Mouse (Mus musculus): Measurements from ENCODE around the gene Tcea2. TPM values are rescaled to one million over a fixed set of nuclear protein-coding genes. Genes with fewer than 3 reads are reported as not detected.

Gene Tcea2
- 20.5 and 21.8 TPM in 2 replicates for polyA plus RNA-seq (2014; fragmentation: Nextera tagmentation; extraction: Ambion mirVana)

DNA sequence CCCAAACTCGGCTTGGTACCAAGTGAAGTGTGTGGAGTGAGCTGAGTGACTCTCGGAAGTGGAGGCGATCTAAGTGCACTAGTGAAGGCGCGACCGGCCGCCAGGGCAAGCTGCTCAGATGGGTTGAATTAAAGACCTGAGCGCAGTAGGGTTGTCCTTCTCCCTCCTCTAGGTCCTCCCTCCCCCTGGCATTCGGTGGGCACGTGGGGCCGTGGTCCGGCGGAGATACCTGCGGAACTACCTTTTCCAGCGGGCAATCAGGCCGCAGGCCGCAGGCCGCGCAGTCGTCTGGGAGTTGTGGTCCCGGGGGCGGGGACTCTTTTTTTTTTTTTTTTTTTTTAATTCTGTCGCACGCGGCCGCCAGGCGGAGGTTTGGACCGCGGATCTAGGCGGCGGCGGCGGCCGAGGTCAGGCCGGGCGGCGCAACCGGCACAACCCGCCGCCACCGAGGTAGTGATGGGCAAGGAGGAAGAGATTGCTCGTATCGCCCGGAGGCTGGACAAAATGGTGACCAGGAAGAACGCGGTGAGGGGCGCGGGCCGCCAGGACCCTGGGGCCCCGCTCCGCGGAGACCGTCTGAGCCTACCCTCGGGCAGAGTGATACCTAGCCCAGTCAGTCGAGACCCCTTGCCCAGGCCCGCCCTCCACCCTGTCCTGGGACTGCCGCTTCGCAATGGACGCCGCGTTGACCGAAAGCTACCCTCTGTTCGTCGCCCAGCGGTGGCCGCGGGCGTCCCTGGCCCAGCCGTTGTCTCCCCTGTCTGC, at the start of gene Tcea2:
TSS of gene Tcea2 (plus strand) at position 360 of the 765 bp plus-strand sequence.
- ATAC-seq (ENCODE audit: insufficient number of reproducible peaks, insufficient read depth, low FRiP score, low read depth) = peak; percentile 9

DNA sequence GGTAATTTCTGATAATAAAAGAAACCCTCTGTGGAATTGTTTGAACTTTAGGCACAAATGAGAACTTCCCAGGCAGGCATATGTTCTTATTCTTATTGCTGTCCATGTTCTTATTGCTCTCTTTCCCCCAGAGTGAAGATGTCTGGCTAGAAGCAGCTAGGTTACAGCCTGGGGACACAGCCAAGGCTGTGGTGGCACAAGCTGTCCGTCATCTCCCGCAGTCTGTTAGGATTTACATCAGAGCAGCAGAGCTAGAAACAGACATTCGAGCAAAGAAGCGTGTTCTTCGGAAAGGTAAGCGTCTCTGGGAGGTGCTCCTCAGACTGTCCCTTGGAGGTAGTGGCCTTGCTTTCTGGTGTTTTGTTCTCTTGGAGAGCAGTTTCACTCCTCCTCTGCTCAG, 47.5 kb upstream of the Tcea2 start:
- Histone ChIP-seq H3K9me3 (ENCODE audit: control insufficient read depth, low read length) (no peaks in the 10 kb centered on the region), H3K9ac (ENCODE audit: low read length) (no peak overlapping the region), H3K4me1 (ENCODE audit: control insufficient read depth in 2 of 2, insufficient read depth in 2 of 2, low read length in 2 of 2) (no peaks in the 10 kb centered on the region), H3K4me2 (ENCODE audit: low read length) (no peak overlapping the region), H3K36me3 (ENCODE audit: control insufficient read depth, insufficient read depth, low read length) (peaks cover 81% of the 10 kb centered on the region), H3K27me3 (ENCODE audit: control insufficient read depth, insufficient read depth, low read length) (no peaks in the 10 kb centered on the region), H3K4me3 (ENCODE audit: control insufficient read depth in 1 of 2, insufficient read depth in 1 of 2, low read depth in 1 of 2, low read length in 2 of 2) (no peak overlapping the region), H3K27ac (replicated peaks in 1 of 2; ENCODE audit: control insufficient read depth in 1 of 2, insufficient read depth in 1 of 2, low read depth in 2 of 2, low read length in 2 of 2) (no peak overlapping the region)
- 94% methylated on average over 6 of the region's 6 CpGs for WGBS
- no peak for ATAC-seq (ENCODE audit: insufficient number of reproducible peaks, insufficient read depth, low FRiP score, low read depth)

More for the DNA sequence above, at the start of gene Tcea2:
- under 1% methylated on average over 55 of the region's 69 CpGs for WGBS
- Histone ChIP-seq H3K4me1 (ENCODE audit: control insufficient read depth in 2 of 2, insufficient read depth in 2 of 2, low read length in 2 of 2) (peaks cover 17 to 18% of the 10 kb centered on the region in 2 experiments), H3K27ac (replicated peaks in 1 of 2; ENCODE audit: control insufficient read depth in 1 of 2, insufficient read depth in 1 of 2, low read depth in 2 of 2, low read length in 2 of 2) (peak within 1 kb of the TSS; percentile 17 to 65; a peak in 3 of 4 replicates), H3K27me3 (ENCODE audit: control insufficient read depth, insufficient read depth, low read length) (no peaks in the 10 kb centered on the region), H3K9ac (ENCODE audit: low read length) (peak within 1 kb of the TSS; percentile 90), H3K4me3 (ENCODE audit: control insufficient read depth in 1 of 2, insufficient read depth in 1 of 2, low read depth in 1 of 2, low read length in 2 of 2) (peak within 1 kb of the TSS; percentile 69 to 71), H3K36me3 (ENCODE audit: control insufficient read depth, insufficient read depth, low read length) (no peaks in the 10 kb centered on the region), H3K9me3 (ENCODE audit: control insufficient read depth, low read length) (no peaks in the 10 kb centered on the region), H3K4me2 (ENCODE audit: low read length) (peak within 1 kb of the TSS; percentile 83)

DNA sequence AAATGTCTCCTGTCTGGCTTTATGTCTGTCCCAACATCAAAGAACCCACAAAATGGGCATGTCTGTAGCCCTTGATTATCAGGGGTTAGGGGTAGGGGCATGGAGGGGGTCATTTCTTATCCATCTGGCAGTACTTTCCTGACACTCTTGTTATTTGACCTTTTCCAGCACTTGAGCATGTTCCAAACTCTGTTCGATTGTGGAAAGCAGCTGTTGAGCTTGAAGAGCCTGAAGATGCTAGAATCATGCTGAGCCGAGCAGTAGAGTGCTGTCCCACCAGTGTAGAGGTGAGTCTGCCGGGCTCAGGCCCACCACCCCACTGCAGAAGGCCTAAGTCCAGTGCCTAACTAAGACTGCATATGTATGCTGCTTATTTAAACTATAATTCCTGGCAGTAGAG, 44.2 kb upstream of the Tcea2 start:
- H3K4me2 ChIP-seq (ENCODE audit: low read length) = no peak overlapping the region
- H3K9ac ChIP-seq (ENCODE audit: low read length) = no peak overlapping the region
- WGBS = 90% methylated on average over 3 of the region's 3 CpGs
- no peaks in the 10 kb centered on the region for H3K27me3 ChIP-seq (ENCODE audit: control insufficient read depth, insufficient read depth, low read length)
- H3K4me3 ChIP-seq (ENCODE audit: control insufficient read depth in 1 of 2, insufficient read depth in 1 of 2, low read depth in 1 of 2, low read length in 2 of 2) = no peak overlapping the region
- peaks cover 90% of the 10 kb centered on the region for H3K36me3 ChIP-seq (ENCODE audit: control insufficient read depth, insufficient read depth, low read length)
- no peaks in the 10 kb centered on the region for H3K4me1 ChIP-seq (ENCODE audit: control insufficient read depth in 2 of 2, insufficient read depth in 2 of 2, low read length in 2 of 2)
- H3K9me3 ChIP-seq (ENCODE audit: control insufficient read depth, low read length) = no peaks in the 10 kb centered on the region
- no peak for ATAC-seq (ENCODE audit: insufficient number of reproducible peaks, insufficient read depth, low FRiP score, low read depth)
- H3K27ac ChIP-seq (replicated peaks in 1 of 2; ENCODE audit: control insufficient read depth in 1 of 2, insufficient read depth in 1 of 2, low read depth in 2 of 2, low read length in 2 of 2) = no peak overlapping the region

DNA sequence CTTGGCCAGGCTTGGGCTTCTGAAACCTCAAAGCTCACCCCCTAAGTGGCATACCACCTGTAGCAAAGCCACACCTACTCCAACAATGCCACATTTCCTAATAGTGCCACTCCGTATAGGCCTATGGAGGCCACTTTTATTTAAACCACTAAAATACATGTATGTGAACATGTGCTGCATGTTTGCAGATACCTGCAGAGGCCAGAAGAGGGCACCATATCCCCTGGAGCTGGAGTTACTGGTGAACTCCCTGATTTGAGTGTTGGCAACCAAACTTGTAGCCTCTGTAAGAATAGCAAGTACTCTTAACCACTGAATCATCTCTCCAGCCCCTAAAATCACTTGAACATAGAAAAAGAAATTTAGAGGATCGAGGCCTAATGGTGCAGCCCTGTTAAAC, 35.7 kb upstream of the Tcea2 start:
- ATAC-seq (ENCODE audit: insufficient number of reproducible peaks, insufficient read depth, low FRiP score, low read depth) = no peak

DNA sequence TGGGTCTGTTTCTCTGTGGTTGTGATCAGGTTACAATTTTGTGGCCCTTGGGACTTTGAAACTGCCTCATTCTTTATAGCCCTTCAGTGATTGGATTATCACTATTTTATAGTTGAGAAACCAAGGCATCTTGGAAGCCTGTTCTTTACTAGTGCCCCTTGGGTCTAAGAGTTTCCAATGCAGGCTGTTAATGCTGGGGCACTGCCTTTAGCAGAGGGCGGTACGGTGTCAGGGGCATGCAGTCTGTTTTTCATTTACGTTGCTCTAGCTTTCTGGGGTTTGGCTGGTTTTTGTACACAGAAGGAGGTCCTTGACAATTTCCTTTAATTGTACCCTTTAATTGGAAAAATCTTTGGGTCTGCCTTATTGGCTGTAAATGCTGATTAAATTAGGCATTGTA, 34.4 kb upstream of the Tcea2 start:
- ATAC-seq (ENCODE audit: insufficient number of reproducible peaks, insufficient read depth, low FRiP score, low read depth) = no peak
- WGBS = 95% methylated on average over 3 of the region's 3 CpGs
- Histone ChIP-seq H3K9ac (ENCODE audit: low read length) (no peak overlapping the region), H3K27me3 (ENCODE audit: control insufficient read depth, insufficient read depth, low read length) (no peaks in the 10 kb centered on the region), H3K4me1 (ENCODE audit: control insufficient read depth in 2 of 2, insufficient read depth in 2 of 2, low read length in 2 of 2) (no peaks in the 10 kb centered on the region), H3K27ac (replicated peaks in 1 of 2; ENCODE audit: control insufficient read depth in 1 of 2, insufficient read depth in 1 of 2, low read depth in 2 of 2, low read length in 2 of 2) (no peak overlapping the region), H3K4me2 (ENCODE audit: low read length) (no peak overlapping the region), H3K4me3 (ENCODE audit: control insufficient read depth in 1 of 2, insufficient read depth in 1 of 2, low read depth in 1 of 2, low read length in 2 of 2) (no peak overlapping the region), H3K36me3 (ENCODE audit: control insufficient read depth, insufficient read depth, low read length) (peaks cover 100% of the 10 kb centered on the region), H3K9me3 (ENCODE audit: control insufficient read depth, low read length) (no peaks in the 10 kb centered on the region)

More for the DNA sequence above, 35.7 kb upstream of the Tcea2 start:
- WGBS = 92% methylated on average over 2 of the region's 2 CpGs
- H3K4me3 ChIP-seq (ENCODE audit: control insufficient read depth in 1 of 2, insufficient read depth in 1 of 2, low read depth in 1 of 2, low read length in 2 of 2) = no peak overlapping the region
- peaks cover 100% of the 10 kb centered on the region for H3K36me3 ChIP-seq (ENCODE audit: control insufficient read depth, insufficient read depth, low read length)
- no peak overlapping the region for H3K4me2 ChIP-seq (ENCODE audit: low read length)
- H3K27ac ChIP-seq (replicated peaks in 1 of 2; ENCODE audit: control insufficient read depth in 1 of 2, insufficient read depth in 1 of 2, low read depth in 2 of 2, low read length in 2 of 2) = no peak overlapping the region
- H3K9me3 ChIP-seq (ENCODE audit: control insufficient read depth, low read length) = no peaks in the 10 kb centered on the region
- no peaks in the 10 kb centered on the region for H3K27me3 ChIP-seq (ENCODE audit: control insufficient read depth, insufficient read depth, low read length)
- no peak overlapping the region for H3K9ac ChIP-seq (ENCODE audit: low read length)
- H3K4me1 ChIP-seq (ENCODE audit: control insufficient read depth in 2 of 2, insufficient read depth in 2 of 2, low read length in 2 of 2) = no peaks in the 10 kb centered on the region

DNA sequence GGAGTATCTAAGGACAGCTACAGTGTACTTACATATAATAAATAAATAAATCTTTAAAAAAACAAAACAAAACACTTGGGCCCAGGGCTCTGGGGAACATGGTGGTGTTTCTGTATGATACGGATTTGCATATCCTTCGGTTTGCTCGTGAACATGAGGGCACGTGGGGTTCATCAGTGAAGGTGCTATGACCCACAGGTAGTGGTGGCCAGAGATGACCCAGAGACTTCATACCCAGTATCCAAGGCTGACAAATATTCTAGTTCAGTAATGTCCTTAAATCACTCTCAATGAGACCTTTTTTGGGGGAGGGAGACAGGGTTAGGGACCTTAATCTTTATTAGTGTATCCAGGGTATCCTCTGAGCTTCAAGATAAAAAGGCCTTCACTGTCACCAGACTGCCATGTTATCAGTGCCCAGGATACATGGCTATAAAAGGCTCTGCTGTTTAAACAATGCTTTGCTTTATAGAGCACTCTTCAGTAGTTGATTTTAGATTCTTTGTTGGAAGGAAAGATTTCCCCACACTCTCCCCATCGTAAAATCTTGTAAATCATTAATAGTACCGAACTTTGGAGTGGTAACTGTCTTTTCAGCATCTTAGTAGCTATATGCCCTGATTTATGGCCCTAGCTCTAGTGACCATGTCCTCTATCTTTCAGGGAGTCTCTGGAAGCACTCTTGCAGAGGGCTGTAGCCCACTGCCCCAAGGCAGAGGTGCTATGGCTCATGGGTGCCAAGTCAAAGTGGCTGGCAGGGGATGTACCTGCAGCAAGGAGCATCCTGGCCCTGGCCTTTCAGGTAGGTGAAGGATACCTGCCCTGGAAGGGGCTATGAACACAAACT, 33.3 kb upstream of the Tcea2 start:
- H3K27me3 ChIP-seq (ENCODE audit: control insufficient read depth, insufficient read depth, low read length) = no peaks in the 10 kb centered on the region
- no peaks in the 10 kb centered on the region for H3K4me1 ChIP-seq (ENCODE audit: control insufficient read depth in 2 of 2, insufficient read depth in 2 of 2, low read length in 2 of 2)
- ATAC-seq (ENCODE audit: insufficient number of reproducible peaks, insufficient read depth, low FRiP score, low read depth) = no peak
- H3K4me3 ChIP-seq (ENCODE audit: control insufficient read depth in 1 of 2, insufficient read depth in 1 of 2, low read depth in 1 of 2, low read length in 2 of 2) = no peak overlapping the region
- H3K9ac ChIP-seq (ENCODE audit: low read length) = no peak overlapping the region
- no peaks in the 10 kb centered on the region for H3K9me3 ChIP-seq (ENCODE audit: control insufficient read depth, low read length)
- no peak overlapping the region for H3K27ac ChIP-seq (replicated peaks in 1 of 2; ENCODE audit: control insufficient read depth in 1 of 2, insufficient read depth in 1 of 2, low read depth in 2 of 2, low read length in 2 of 2)
- WGBS = 87% methylated on average over 6 of the region's 6 CpGs
- no peak overlapping the region for H3K4me2 ChIP-seq (ENCODE audit: low read length)
- H3K36me3 ChIP-seq (ENCODE audit: control insufficient read depth, insufficient read depth, low read length) = peaks cover 100% of the 10 kb centered on the region

DNA sequence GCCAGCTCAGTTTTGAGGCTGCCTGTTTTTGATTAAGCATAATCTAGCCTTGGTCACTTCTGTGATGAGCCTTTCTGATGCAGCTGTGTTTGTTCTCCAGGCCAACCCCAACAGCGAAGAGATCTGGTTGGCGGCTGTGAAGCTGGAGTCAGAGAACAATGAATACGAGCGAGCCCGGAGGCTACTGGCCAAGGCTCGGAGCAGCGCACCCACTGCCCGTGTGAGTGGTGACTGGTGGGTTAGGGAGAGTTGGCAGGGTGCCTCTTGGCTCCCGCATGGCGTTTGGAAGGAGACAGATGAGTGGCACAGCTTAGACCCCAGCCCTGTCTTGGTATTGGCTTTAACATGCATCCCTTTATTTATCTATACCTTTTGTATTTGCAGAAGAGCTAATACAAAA, 31.2 kb upstream of the Tcea2 start:
- ATAC-seq (ENCODE audit: insufficient number of reproducible peaks, insufficient read depth, low FRiP score, low read depth) = no peak
- 91% methylated on average over 10 of the region's 10 CpGs for WGBS
- Histone ChIP-seq H3K27me3 (ENCODE audit: control insufficient read depth, insufficient read depth, low read length) (no peaks in the 10 kb centered on the region), H3K9me3 (ENCODE audit: control insufficient read depth, low read length) (no peaks in the 10 kb centered on the region), H3K9ac (ENCODE audit: low read length) (no peak overlapping the region), H3K4me3 (ENCODE audit: control insufficient read depth in 1 of 2, insufficient read depth in 1 of 2, low read depth in 1 of 2, low read length in 2 of 2) (no peak overlapping the region), H3K4me1 (ENCODE audit: control insufficient read depth in 2 of 2, insufficient read depth in 2 of 2, low read length in 2 of 2) (peaks cover 2 to 3% of the 10 kb centered on the region in 2 experiments; a peak in 1 of 4 replicates), H3K36me3 (ENCODE audit: control insufficient read depth, insufficient read depth, low read length) (peaks cover 98% of the 10 kb centered on the region), H3K4me2 (ENCODE audit: low read length) (no peak overlapping the region), H3K27ac (replicated peaks in 1 of 2; ENCODE audit: control insufficient read depth in 1 of 2, insufficient read depth in 1 of 2, low read depth in 2 of 2, low read length in 2 of 2) (no peak overlapping the region)
